Comparison of ENCODE assay signal across 1 mouse cellular context in genomic region chr10:80999362-81000196, GRCm38 (mm10).
TF ChIP-seq lines count a peak whose summit lies in the region.

No protein-coding gene starts in this region.

TF ChIP-seq in MEL, 35 proteins besides CTCF, POLR2A, EP300 and RAD21 (continued from another document):
- peak; percentile 99 for TF ChIP-seq MXI1 (IDR thresholded peaks at IDR 0.05; ENCODE audit: low read depth, low read length)
- 0 out of 2 replicates have a peak, but pooled peaks have one; percentile 31 for TF ChIP-seq ELF1 (IDR thresholded peaks at IDR 0.05; ENCODE audit: low read depth, low read length)
- no peak for TF ChIP-seq GATA1 (IDR thresholded peaks at IDR 0.05; ENCODE audit: low read depth, low read length)
- TF ChIP-seq HCFC1 (IDR thresholded peaks at IDR 0.05; ENCODE audit: low read depth, low read length): peak; percentile 72
- 0 out of 2 replicates have a peak, but pooled peaks have one; percentile 12 for TF ChIP-seq MYB (IDR thresholded peaks at IDR 0.05; ENCODE audit: low read depth, low read length)
- peak; percentile 78; the same call in 1 of the 2 replicates for TF ChIP-seq BHLHE40 (IDR thresholded peaks at IDR 0.05; ENCODE audit: borderline replicate concordance, low read depth, low read length)
- no peak for TF ChIP-seq UBTF (IDR thresholded peaks at IDR 0.05; ENCODE audit: borderline replicate concordance, insufficient read depth, low read depth, low read length)
- no peak for TF ChIP-seq ZKSCAN1 (IDR thresholded peaks at IDR 0.05; ENCODE audit: low read depth, low read length)
- no peak for TF ChIP-seq MEF2A (IDR thresholded peaks at IDR 0.05; ENCODE audit: extremely low read depth, insufficient replicate concordance, low read depth, low read length, poor library complexity, severe bottlenecking)
- peak; percentile 33; the same call in 1 of the 2 replicates for TF ChIP-seq POLR2AphosphoS2 (IDR thresholded peaks at IDR 0.05; ENCODE audit: low read length)
- TF ChIP-seq NELFE (IDR thresholded peaks at IDR 0.05; ENCODE audit: low read depth, low read length): peak; percentile 72
- TF ChIP-seq ETS1 (IDR thresholded peaks at IDR 0.05; ENCODE audit: low read depth, low read length): peak; percentile 86
- TF ChIP-seq MYC (IDR thresholded peaks at IDR 0.05; ENCODE audit: low read depth, low read length): peak; percentile 99
- 0 out of 2 replicates have a peak, but pooled peaks have one; percentile 28 for TF ChIP-seq NRF1 (IDR thresholded peaks at IDR 0.05; ENCODE audit: insufficient read depth, low read depth, low read length, poor library complexity, severe bottlenecking)
- TF ChIP-seq SIN3A (IDR thresholded peaks at IDR 0.05; ENCODE audit: low read length): peak; percentile 97
- no peak for TF ChIP-seq CHD1 (IDR thresholded peaks at IDR 0.05; ENCODE audit: low read depth, low read length)
- TF ChIP-seq USF2 (IDR thresholded peaks at IDR 0.05; ENCODE audit: borderline replicate concordance in 1 of 2, insufficient read depth in 1 of 2, low read depth in 1 of 2, low read length in 2 of 2): 0 out of 4 replicates have a peak, but pooled peaks of 1 of the 2 experiments have one; percentile 11
- TF ChIP-seq TCF12 (IDR thresholded peaks at IDR 0.05; ENCODE audit: low read depth, low read length): peak; percentile 43; the same call in 1 of the 2 replicates
- TF ChIP-seq MAZ (IDR thresholded peaks at IDR 0.05; ENCODE audit: low read depth, low read length): 0 out of 2 replicates have a peak, but pooled peaks have one; percentile 74
- peak; percentile 69 for TF ChIP-seq SMC3 (IDR thresholded peaks at IDR 0.05; ENCODE audit: low read depth, low read length)
- peak; percentile 72 for TF ChIP-seq ZMIZ1 (IDR thresholded peaks at IDR 0.05; ENCODE audit: low read depth, low read length)
